Mouse (Mus musculus): Measurements from ENCODE around the gene Rpgrip1l. TPM values are rescaled to one million over a fixed set of nuclear protein-coding genes. Genes with fewer than 3 reads are reported as not detected.

Gene Rpgrip1l
- total RNA-seq, 2 experiments from 2014 or later = 19.9 to 23.9 TPM

- intact Hi-C loops (cut with DNase I) = no loop called here
- DNase-seq = no peak
Observed at GRCm38 (mm10) chr8:91212948-91213347, 100.1 kb downstream of the Rpgrip1l start.

GRCm38 (mm10) chr8:91209658-91210057, 103.4 kb downstream of the Rpgrip1l start:
- DNase-seq = no peak
- intact Hi-C loops (cut with DNase I) = no loop called here

DNA sequence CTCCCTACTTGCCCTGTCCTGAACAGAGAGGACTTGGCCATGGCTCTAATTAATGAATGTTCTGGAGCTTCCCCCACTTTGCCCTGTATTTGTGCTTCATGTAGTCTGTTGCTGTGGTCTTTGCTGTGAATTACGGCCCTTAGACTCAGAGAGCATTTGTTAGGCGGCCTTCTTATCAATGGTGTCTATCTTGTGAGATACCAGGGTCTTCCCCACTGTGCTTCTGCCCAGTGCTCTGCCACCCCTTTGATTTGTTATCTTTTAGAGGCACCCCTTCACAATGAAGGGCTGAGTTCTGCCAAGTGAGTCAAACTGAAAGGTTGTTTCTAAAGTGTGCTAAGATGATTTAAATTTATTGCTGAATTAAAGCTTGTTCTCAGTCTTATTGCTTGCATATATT, 105.4 kb downstream of the Rpgrip1l start:
- no peak for DNase-seq
- intact Hi-C loops (cut with DNase I) = no loop called here

DNA sequence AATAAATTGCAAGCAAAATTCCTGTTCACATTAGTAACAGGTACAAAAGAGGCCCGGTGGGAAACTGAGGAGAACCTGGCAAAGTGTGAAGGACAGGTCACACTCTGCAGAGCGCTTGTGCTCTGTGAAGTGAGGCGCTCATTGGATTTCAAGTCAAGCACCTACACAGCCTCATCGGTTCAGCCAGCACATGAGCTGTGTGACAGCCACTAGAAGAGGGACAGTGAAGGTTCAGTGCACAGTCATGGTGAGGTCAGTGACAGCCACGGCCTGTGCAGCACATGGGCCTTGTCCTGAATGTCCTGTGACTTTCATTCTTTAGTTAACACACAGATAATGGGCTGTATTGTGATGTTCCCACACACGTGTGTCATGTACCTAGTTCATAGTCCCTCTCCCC, 107.2 kb downstream of the Rpgrip1l start:
- no peak for DNase-seq
- intact Hi-C loops (cut with DNase I) = no loop called here

- DNase-seq = no peak
- intact Hi-C loops (cut with DNase I) = no loop called here
Observed at GRCm38 (mm10) chr8:91201184-91201583, 111.9 kb downstream of the Rpgrip1l start.

- no peak for DNase-seq
- intact Hi-C loops (cut with DNase I) = loop anchor here (10.0 kb wide), 1 partner anchor 1155 kb away; the partner anchor contains the start of gene Irx5
Observed at GRCm38 (mm10) chr8:91199876-91200275, 113.2 kb downstream of the Rpgrip1l start, which contains the start of gene Aktip. Gene Aktip, minus strand, starts transcription at chr8:91199976.

DNA sequence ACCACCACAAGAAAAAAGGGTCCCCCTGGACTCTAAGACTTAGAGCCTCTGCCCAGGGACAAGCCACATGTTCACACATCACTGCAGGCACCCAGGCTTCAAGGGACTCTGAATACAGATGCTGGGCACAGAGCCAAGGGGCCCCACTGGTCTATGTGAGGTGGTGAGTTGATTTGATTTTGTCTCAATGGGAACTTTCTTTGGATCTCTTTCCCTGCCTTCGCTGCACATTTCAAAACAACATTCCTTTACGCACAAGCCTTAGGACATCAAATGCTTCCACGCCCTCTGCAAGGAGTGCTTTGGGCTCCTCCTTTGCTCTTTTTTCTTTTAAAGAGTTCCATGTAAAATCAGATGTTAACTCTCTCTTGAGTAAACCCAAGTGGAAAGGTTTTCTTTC, 115.0 kb downstream of the Rpgrip1l start:
- no peak for DNase-seq
- intact Hi-C loops (cut with DNase I) = loop anchor here (10.0 kb wide), 1 partner anchor 1157 kb away; the partner anchor contains the start of gene Irx5

GRCm38 (mm10) chr8:91197233-91197632, 115.8 kb downstream of the Rpgrip1l start:
- no peak for DNase-seq
- intact Hi-C loops (cut with DNase I) = loop anchor here (10.0 kb wide), 1 partner anchor 1158 kb away; the partner anchor contains the start of gene Irx5

DNA sequence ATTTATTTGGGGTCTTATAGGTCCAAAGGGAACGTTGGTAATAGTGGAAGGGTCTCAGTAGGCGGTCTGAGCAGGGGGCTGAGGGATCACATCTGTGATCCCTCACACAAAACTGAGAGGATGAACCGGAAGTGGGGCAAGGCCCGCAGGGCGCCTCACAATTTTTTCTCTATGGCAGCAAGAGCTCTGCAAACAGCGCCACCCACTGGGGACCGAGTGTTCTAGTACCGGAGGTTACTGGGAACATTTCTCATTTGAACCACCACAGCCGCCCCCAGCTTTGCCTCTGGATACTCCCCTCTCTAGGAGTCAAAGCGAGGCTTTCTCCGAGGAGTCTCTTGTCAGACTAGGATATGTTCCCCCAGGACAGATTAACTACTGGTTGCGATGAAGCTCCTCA, 116.4 kb downstream of the Rpgrip1l start:
- DNase-seq = no peak
- intact Hi-C loops (cut with DNase I) = loop anchor here (10.0 kb wide), 1 partner anchor 1158 kb away; the partner anchor contains the start of gene Irx5

- peak; percentile 57 for DNase-seq
- intact Hi-C loops (cut with DNase I) = loop anchor here (10.0 kb wide), 1 partner anchor 1161 kb away; the partner anchor contains the start of gene Irx5
Observed at GRCm38 (mm10) chr8:91194081-91194480, 119.0 kb downstream of the Rpgrip1l start.

GRCm38 (mm10) chr8:91192941-91193340, 120.1 kb downstream of the Rpgrip1l start:
- intact Hi-C loops (cut with DNase I) = loop anchor here (10.0 kb wide), 1 partner anchor 1162 kb away; the partner anchor contains the start of gene Irx5
- DNase-seq = no peak

DNA sequence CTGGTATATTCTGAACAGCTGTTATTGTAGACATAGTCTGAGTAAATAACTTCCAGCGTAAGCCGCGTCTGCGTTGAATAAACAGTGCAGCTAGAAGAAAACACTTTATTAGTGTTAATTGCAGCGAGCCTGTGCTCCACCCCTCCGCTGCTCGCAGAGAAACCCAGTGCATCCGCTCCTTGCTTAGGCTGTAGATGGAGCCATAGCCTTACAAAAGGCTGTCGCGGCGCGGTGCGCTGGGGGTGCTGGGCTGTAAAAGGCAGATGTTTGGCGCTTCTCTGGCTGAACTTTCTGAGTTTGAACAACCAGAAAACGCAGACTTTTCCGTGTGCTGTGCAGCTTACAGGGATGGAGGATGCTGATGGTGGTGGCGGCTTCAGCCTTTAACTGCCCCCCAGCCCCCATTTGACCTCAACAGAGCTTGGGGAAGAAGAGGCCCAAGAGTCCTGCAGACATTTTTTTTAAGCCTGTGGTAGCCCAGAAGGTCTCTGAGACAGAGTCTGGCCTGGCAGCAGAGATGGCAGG, 122.2 kb downstream of the Rpgrip1l start:
- peak; percentile 65 for DNase-seq
- intact Hi-C loops (cut with DNase I) = loop anchor here (10.0 kb wide), 1 partner anchor 1164 kb away; the partner anchor contains the start of gene Irx5

DNA sequence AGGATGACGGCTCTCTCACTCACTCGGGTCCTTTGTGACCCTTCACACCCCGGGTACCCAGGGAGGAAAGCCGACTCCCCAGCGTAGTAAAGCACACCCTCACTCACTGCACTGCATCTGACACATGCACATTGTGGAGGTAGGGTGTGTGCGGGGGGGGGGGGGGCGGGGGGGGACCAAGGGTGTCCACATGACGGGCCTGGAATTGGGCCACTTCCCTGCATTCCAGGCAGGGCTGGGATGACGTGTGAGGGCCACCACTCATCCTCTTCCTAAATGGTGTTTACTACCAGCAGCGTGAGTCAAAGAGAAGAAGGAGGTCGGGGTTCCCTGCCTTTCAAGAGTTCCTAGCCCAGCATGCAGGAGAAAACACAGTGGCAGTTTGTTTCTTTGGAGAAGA, 124.9 kb downstream of the Rpgrip1l start:
- intact Hi-C loops (cut with DNase I) = no loop called here
- DNase-seq = no peak

DNA sequence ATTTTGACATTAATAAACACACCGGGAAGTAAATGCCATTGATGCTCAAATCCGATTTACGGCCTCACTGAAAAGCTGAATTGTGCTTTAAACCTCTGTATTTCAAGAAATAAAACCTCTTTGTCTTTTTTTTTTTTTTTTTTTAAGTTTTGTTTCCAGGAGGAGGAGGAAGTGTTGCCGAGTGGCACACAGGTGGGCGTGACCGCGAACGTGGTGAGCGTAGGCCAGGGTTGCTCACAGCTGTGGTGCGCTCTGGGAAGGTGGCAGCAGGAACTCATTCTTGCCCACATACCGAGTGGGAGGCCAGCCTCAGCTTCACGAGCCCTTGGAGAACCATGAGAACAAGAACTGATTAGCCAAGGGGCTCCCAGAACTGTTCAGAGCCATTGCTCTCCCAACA, 126.7 kb downstream of the Rpgrip1l start:
- intact Hi-C loops (cut with DNase I) = no loop called here

GRCm38 (mm10) chr8:91177708-91178107, 135.4 kb downstream of the Rpgrip1l start:
- intact Hi-C loops (cut with DNase I) = no loop called here
- no peak for DNase-seq

More for the DNA sequence above, 126.7 kb downstream of the Rpgrip1l start:
- DNase-seq = no peak

DNA sequence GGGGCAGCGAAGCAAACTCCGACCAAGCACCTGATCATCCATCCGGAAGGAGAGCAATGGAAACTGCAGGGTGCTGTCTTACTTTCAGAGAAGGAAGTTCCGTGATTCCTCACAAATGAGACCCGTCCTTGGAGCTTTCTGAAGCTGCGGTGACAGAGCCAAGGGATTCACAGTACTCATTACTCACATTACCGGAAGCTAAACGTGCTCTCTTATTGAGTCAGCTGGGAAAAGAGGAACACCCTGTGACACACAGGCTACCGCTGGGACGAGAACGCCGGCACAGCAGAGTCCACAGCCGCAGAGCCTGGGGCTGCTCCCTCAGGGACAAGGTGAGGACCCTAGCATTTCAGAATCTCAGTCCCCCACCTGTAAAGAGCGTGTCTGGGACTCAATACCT, 136.9 kb downstream of the Rpgrip1l start:
- intact Hi-C loops (cut with DNase I) = no loop called here
- DNase-seq = no peak

DNA sequence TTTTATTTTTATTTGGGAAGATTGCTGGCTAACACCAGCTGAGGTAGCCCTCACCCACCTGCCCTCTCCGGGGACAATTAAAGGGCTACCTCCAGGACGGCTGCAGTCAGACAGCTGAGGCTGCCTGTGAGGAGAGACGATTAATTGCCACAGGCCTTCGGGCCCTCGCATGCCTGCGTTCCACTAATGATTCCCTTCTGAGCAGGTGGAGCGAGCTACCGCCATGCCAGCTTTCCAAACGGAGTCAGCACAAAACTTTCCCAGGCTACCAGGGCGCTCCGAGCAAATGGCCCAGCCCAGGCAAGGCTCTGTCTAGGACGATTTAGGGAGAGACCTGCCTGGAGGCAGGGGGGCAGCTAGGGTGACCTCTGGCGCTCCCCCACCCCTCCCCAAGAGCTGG, 141.5 kb downstream of the Rpgrip1l start:
- DNase-seq = no peak
- intact Hi-C loops (cut with DNase I) = no loop called here

DNA sequence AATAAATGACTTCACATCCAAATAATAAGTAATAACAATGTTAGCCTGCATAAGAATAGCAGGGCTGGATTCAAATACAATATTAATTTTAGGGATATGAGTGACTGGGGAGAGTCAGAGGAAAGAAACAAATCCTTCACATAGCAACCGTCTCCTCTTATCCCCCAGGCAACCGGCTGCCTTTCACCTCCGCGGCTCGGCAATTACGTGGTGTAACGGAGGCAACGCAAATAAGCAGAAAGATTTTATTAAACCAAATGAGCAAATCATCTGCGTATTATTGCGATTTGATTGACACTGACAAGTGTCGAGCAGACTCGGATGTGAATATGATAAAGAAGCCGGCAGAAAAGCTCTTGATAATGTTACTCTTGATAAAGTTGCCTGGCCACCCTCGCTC, 142.1 kb downstream of the Rpgrip1l start:
- intact Hi-C loops (cut with DNase I) = no loop called here
- DNase-seq = no peak

DNA sequence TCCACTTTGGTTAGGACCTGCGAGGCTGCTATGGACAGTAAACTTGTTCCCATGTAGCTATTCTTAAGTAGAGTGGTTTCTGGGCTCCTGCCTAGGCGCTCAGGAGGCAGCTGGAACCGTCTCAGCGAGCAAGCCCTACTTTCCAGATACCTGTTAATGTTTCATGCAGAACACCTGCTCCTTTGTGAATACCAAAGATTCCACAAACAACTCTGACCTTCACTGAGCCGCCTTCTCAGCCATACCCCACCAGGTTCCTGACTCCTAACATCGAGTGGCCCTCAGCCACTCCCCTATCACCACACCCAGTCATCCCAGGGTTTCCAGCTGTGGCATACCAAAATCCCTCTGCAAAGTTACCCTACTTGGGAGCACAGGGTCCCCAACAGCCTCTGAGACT, 142.9 kb downstream of the Rpgrip1l start:
- intact Hi-C loops (cut with DNase I) = no loop called here
- DNase-seq = no peak
